Mouse (Mus musculus): ENCODE measurements around the gene Adam11.

DNA sequence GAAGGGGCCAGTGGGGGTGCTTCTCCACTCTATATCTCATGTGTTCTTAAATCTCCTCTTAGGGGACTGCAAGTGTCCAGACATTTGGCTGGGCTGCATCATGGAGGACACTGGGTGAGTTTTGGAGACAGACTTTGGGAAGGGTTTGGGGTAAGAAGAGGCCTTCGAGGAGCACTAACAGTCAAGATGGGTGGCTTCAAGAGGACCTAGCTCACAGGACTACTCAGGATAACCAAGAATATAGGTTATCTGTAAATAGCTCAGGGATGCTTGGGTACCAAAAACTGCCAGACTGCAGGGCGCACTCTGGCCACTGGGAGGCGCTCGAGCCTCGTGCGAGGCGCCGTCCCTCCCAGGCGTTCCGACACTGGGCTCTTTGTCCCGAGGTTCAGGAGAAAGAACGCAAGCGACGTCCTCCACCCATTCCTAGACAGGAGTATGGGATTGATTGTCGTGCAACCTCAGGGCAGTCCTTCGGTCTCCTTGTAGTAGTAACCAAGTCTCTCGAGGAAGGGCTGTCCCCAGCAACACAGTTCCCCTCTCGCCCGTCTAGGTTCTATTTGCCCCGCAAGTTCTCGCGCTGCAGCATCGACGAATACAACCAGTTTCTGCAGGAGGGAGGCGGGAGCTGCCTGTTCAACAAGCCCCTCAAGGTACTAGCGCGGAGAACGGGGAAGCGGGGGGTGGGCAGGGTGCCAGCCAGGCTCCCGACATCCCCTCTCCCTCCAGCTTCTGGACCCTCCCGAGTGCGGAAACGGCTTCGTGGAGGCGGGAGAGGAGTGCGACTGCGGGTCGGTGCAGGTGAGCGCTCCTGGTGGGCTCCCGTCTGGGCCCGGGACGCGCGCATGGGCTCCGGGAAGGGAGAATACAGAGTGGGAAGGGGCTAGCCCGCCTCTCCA is 12.7 kb downstream of the Adam11 start:
- TF ChIP-seq CTCF (IDR thresholded peaks at IDR 0.05; ENCODE audit: extremely low read depth, insufficient read length, insufficient replicate concordance, low read depth, low read length) = peak; percentile 97
- TF ChIP-seq POLR2A (IDR thresholded peaks at IDR 0.05; ENCODE audit: low read depth, low read length) = no peak
